Mouse (Mus musculus) adipose tissue, adult 10 weeks (tissue): ENCODE data around the gene Gm49601. TPM values are rescaled to one million over a fixed set of nuclear protein-coding genes. Genes with fewer than 3 reads are reported as not detected.

Experiments
- polyA plus RNA-seq: library from polyadenylated mRNA; stranded (reverse); fragments of 350-450 nt; fragmentation: Illumina TruSeq; extraction: RNeasy Lipid Tissue Mini Kit (QIAGEN cat#74804); gene quantifications from one replicate; pipeline ENCODE4 v1.2.3, GENCODE M21; 2014; ENCODE audit warnings: low read depth, low replicate concordance

The Gm49601 gene
- polyA plus RNA-seq, result 4.1 TPM

DNA sequence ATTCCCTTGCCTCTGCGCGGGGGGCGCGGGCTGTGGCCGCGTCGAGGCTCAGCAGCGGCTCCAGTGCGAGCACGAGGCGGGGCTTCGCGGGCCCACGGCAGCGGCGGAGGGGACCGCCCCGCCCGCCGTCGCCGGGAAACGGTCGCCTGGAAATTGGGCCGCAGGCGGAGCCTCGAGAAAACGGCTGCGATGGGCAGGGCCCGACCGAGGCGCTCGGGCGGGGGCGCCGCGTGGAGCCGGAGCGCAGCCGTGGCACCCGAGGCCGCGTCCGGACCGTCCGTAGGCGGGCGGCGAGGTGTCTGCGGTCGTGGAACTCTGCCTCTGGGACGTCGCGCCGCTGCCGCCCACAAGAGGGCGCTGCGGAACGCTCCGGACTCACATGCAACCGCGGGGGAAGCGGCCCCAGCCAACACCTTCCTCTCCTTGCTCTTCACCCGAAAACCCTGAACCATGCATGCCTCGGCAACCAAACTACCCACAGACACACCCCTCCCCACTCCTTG is at the start of gene Gm49601:
TSS of gene Gm49601 (minus strand) at position 52 of the 503 bp plus-strand sequence.

GRCm38 (mm10) chr16:18629390-18630231 is 3.4 kb upstream of the Gm49601 start, which contains the start of gene Sept5:
TSS of gene Sept5 (minus strand) at chr16:18629954.

GRCm38 (mm10) chr16:18622019-18622418 is 4.2 kb downstream of the Gm49601 start, which contains the start of gene Gp1bb:
TSS of gene Gp1bb (minus strand) at chr16:18622403.

GRCm38 (mm10) chr16:18589804-18590790 is 36.1 kb downstream of the Gm49601 start, which contains the start of gene Tbx1:
TSS of gene Tbx1 (minus strand) at chr16:18590671.

Other genes with a start within 250 kb of the Gm49601 start
- gene Txnrd2, start 200.0 kb downstream of the Gm49601 start, polyA plus RNA-seq, result 16.5 TPM
- gene Comt, start 199.6 kb downstream of the Gm49601 start, polyA plus RNA-seq, result 220 TPM
- gene Gnb1l, start 127.7 kb downstream of the Gm49601 start, polyA plus RNA-seq, result 5.4 TPM
- 2.5 TPM for gene Rtl10, start 127.5 kb downstream of the Gm49601 start, polyA plus RNA-seq
- gene Tbx1, start 35.8 kb downstream of the Gm49601 start, polyA plus RNA-seq, result 0.97 TPM
- not detected for gene Gp1bb, start 4.0 kb downstream of the Gm49601 start, polyA plus RNA-seq
- 12.1 TPM for gene Sept5, start 3.5 kb upstream of the Gm49601 start, polyA plus RNA-seq
- gene Cldn5, start 150.4 kb upstream of the Gm49601 start, polyA plus RNA-seq, result 57.1 TPM
- gene Ufd1, start 185.4 kb upstream of the Gm49601 start, polyA plus RNA-seq, result 67.3 TPM
- gene Cdc45, start 185.6 kb upstream of the Gm49601 start, polyA plus RNA-seq, result 5.4 TPM
- gene 2510002D24Rik, start 210.2 kb upstream of the Gm49601 start, polyA plus RNA-seq, result 29.8 TPM
- 1.3 TPM for gene Gm28539, start 210.2 kb upstream of the Gm49601 start, polyA plus RNA-seq